Mouse (Mus musculus) lung, postnatal 0 days (tissue): ENCODE measurements around the gene Ppp2r5b.

ENCODE experiments used
- CTCF ChIP-seq: IDR thresholded peaks from 2 replicates; pipeline ENCODE4 v1.5.1; 2016; ENCODE audit warnings: antibody characterized with exemption, mild to moderate bottlenecking
- EP300 ChIP-seq: IDR thresholded peaks from 2 replicates; pipeline ENCODE4 v1.6.1; 2016; ENCODE audit warnings: antibody characterized with exemption, mild to moderate bottlenecking, control low read depth

- no peak for TF ChIP-seq CTCF
- no peak for TF ChIP-seq EP300
Measured at GRCm38 (mm10) chr19:6264945-6265344, 29.3 kb upstream of the Ppp2r5b start.
